Mouse (Mus musculus) bone marrow macrophage, adult 2 months (primary cell): ENCODE results near the gene Pus1.

Experiments used
- CTCF ChIP-seq: IDR thresholded peaks from 2 replicates; pipeline ENCODE4 v1.5.1; 2012; ENCODE audit warnings: low read depth, mild to moderate bottlenecking, low read length, moderate library complexity
- POLR2A ChIP-seq: IDR thresholded peaks from 2 replicates; pipeline ENCODE4 v1.6.1; 2012; ENCODE audit warnings: mild to moderate bottlenecking, low read depth, low read length, borderline replicate concordance

- TF ChIP-seq POLR2A (no peak), CTCF (no peak)
Measured at GRCm38 (mm10) chr5:110826781-110827495, 46.5 kb upstream of the Pus1 start.
